Mouse (Mus musculus) ZHBTc4 (cell line): ENCODE results near the gene Yy2.

ENCODE experiments used
- DNase-seq: peaks from one replicate; pipeline ENCODE4 v3.0.0-alpha.2; 2011; ENCODE audit warnings: low read depth, low spot score

Gene Yy2

GRCm38 (mm10) chrX:157568840-157569239, at the start of gene Yy2:
TSS of gene Yy2 (minus strand) at chrX:157568985.
- DNase-seq, result peak; percentile 86

- peak; percentile 63 for DNase-seq
These were observed 44.1 kb upstream of the Yy2 start for GRCm38 (mm10) chrX:157612894-157613293.

- peak; percentile 88 for DNase-seq
These were observed 32.7 kb upstream of the Yy2 start for GRCm38 (mm10) chrX:157601450-157601849.

GRCm38 (mm10) chrX:157598186-157598996, 29.6 kb upstream of the Yy2 start, which contains the start of gene Mbtps2:
TSS of gene Mbtps2 (minus strand) at chrX:157598715.
- peak; percentile 85 for DNase-seq

- no peak for DNase-seq
These were observed 28.9 kb upstream of the Yy2 start for GRCm38 (mm10) chrX:157597585-157598185.

GRCm38 (mm10) chrX:157596802-157597201, 28.0 kb upstream of the Yy2 start:
- DNase-seq, result no peak

GRCm38 (mm10) chrX:157595927-157596326, 27.1 kb upstream of the Yy2 start:
- DNase-seq, result no peak

GRCm38 (mm10) chrX:157594606-157595005, 25.8 kb upstream of the Yy2 start:
- DNase-seq, result no peak

GRCm38 (mm10) chrX:157587001-157587400, 18.2 kb upstream of the Yy2 start:
- DNase-seq, result no peak

GRCm38 (mm10) chrX:157586397-157586796, 17.6 kb upstream of the Yy2 start:
- no peak for DNase-seq

GRCm38 (mm10) chrX:157579108-157579614, 10.4 kb upstream of the Yy2 start:
- peak; percentile 89 for DNase-seq

- no peak for DNase-seq
These were observed 5.9 kb upstream of the Yy2 start for GRCm38 (mm10) chrX:157574683-157575082.

- peak; percentile 60 for DNase-seq
These were observed 5.0 kb downstream of the Yy2 start for GRCm38 (mm10) chrX:157563794-157564193.

GRCm38 (mm10) chrX:157547082-157547481, 21.7 kb downstream of the Yy2 start:
- DNase-seq, result peak; percentile 80
